19 mouse cellular contexts compared by ENCODE assay signal in the genomic region with DNA sequence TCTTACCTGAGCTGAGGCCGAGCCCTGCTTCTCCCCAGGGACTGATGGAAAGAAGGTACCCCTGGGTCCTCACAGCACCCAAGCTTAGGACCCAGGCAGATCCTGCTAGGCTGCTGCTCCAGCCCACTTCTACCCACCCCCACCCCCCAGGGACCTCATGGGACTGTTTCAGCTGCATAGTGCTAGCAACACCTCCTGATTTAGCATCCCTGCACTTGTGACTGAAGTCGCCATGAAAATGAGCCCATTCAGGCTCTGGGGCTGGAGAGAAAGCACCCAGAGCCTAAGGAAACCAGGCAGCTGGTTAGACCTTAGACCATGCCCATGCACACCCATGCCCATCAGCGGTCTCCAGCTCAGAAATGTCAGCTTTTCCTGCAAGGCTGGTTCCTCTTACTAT. TPM values are rescaled to one million over a fixed set of nuclear protein-coding genes. Genes with fewer than 3 reads are reported as not detected.
"Had no signal": no experiment of that assay in that cellular context is flagged by ENCODE, and none has a peak within 500 bp of the region (broad histone marks: within the 10 kb centered on the region; RNA-seq: fewer than 3 reads in every experiment).

No protein-coding gene starts in this region.

- H3K9me3 ChIP-seq: limb, embryonic 13.5 days; liver, embryonic 15.5 days; megakaryocyte, embryonic 14.5 days; midbrain, embryonic 15.5 days; neural tube, embryonic 12.5 days had no signal

- H3K36me3 ChIP-seq: limb, embryonic 13.5 days; liver, embryonic 15.5 days; midbrain, embryonic 15.5 days; neural tube, embryonic 12.5 days had no signal

- H3K9ac ChIP-seq: limb, embryonic 13.5 days; liver, embryonic 15.5 days; lung, embryonic 14.5 days; midbrain, embryonic 15.5 days; neural tube, embryonic 12.5 days had no signal

- H3K4me3 ChIP-seq: limb, embryonic 13.5 days; liver, embryonic 15.5 days; megakaryocyte, embryonic 14.5 days; midbrain, embryonic 15.5 days; neural tube, embryonic 12.5 days had no signal

- ATAC-seq: midbrain, embryonic 15.5 days had no signal

- H3K27me3 ChIP-seq: liver, embryonic 15.5 days; midbrain, embryonic 15.5 days; neural tube, embryonic 12.5 days had no signal

- DNase-seq: kidney, adult 2 months; kidney, postnatal 10 days; layer of hippocampus, adult 9-11 months; layer of hippocampus, postnatal 36 days; left cerebral cortex, postnatal 4 days; lung, embryonic 14.5 days; lung, postnatal 10 days; thymus, postnatal 4 days had no signal

- H3K4me2 ChIP-seq: limb, embryonic 13.5 days; liver, embryonic 15.5 days; lung, embryonic 14.5 days; midbrain, embryonic 11.5 days; midbrain, embryonic 15.5 days; neural tube, embryonic 12.5 days had no signal

- H3K27ac ChIP-seq: limb, embryonic 13.5 days; liver, embryonic 15.5 days; macrophage; midbrain, embryonic 15.5 days; neural tube, embryonic 12.5 days had no signal

RNA-seq across cellular contexts. Expression of a gene that starts 17.3 kb away (rescaled TPM):
- total RNA-seq: monocyte, adult 5-6 weeks; neutrophil, adult 5-6 weeks had no signal
- polyA plus RNA-seq: macrophage had no signal

RNA-seq across cellular contexts. Expression of a gene that starts 24.7 kb away (rescaled TPM):
- total RNA-seq: left cerebral cortex, postnatal 10 days; liver, adult 2 months; monocyte, adult 5-6 weeks; neutrophil, adult 5-6 weeks had no signal
- polyA plus RNA-seq: liver, adult 2 months; lung, embryonic 14.5 days; macrophage had no signal

RNA-seq across cellular contexts. Expression of a gene that starts 36.0 kb away (rescaled TPM):
- polyA plus RNA-seq: lung, embryonic 14.5 days had no signal
